Mouse (Mus musculus): ENCODE measurements around the gene Slc12a1. TPM values are rescaled to one million over a fixed set of nuclear protein-coding genes. Genes with fewer than 3 reads are reported as not detected.

The Slc12a1 gene
- polyA plus RNA-seq, 1 experiment from 2014 or later: 0.04 TPM

DNA sequence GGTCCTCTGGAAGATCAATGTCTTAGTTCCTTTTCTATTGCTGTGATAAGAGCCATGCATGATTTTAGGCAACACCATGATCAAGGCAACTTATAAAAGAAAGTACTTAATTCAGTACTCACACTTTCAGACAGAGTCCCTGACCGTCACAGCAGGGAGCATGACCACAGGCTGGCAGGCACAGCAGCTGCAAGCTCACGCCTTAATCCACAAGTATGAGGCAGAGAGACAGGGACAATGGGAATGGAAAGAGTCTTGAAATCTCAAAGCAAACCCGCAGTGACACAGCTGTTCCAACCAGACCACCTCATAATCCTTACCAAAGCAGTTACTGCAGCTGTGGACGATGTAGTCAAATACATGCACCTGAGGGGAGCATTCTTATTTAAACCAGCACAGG is 18.2 kb upstream of the Slc12a1 start:
- Histone ChIP-seq H3K9me3 (ENCODE audit: control insufficient read depth, low read length) (no peaks in the 10 kb centered on the region), H3K4me2 (ENCODE audit: low read length) (no peak overlapping the region), H3K36me3 (ENCODE audit: control insufficient read depth, insufficient read depth, low read length) (no peaks in the 10 kb centered on the region), H3K27me3 (replicated peaks; ENCODE audit: control insufficient read depth, insufficient read depth, low read length) (no peaks in the 10 kb centered on the region), H3K9ac (ENCODE audit: low read depth, low read length) (no peak overlapping the region), H3K4me1 (ENCODE audit: control insufficient read depth, insufficient read depth, low read depth, low read length) (peaks cover 4% of the 10 kb centered on the region; the same call in 1 of the 2 replicates), H3K4me3 (ENCODE audit: low read length) (no peak overlapping the region), H3K27ac (ENCODE audit: low read depth, low read length) (no peak overlapping the region)
- ATAC-seq: no peak
- WGBS: 36% methylated on average over 4 of the region's 4 CpGs

DNA sequence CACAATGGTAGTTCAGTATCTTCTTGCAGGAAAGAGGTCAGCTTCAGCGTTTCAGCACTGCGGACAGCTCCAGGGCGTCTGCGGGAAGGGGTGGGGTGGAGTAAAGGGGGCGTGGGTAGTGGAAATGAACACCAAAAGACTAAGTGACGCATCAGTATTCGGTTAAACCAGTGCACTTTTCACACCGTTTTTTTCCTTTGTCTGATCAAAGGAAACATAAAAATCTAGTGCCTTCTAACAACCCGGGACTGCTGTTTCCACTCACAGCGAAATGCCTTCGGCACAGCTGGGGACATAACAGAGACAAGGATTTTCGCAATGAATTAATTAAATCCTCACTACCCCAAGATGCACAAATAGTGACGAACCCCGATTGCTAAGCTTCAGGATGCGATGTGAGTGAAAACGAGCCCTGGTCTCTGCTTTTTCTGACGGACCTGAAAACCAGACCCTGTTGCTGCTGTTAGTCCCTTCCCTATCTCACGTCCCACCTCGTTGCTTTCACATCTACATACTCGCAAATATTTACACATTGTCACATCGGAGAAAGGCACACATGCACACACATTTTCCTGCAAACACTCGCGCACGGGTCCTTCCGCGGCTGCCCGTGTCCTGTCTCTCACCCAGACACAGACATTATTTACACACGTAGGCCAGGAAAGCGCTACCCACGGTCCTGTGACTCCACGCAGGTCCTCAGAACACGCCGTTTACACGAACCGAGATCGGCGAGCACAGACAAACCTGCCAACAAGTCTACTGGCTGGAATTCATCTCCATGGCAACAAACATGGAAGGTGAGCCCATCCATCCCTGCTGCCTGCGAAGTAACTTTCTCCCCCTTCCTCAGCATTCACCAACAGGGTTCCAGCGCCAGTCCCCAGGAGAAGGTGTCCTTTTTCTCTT is 16.1 kb upstream of the Slc12a1 start, which contains the start of gene Ctxn2:
TSS of gene Ctxn2 (plus strand) at position 790 of the 909 bp plus-strand sequence.
- no peaks in the 10 kb centered on the region for H3K27me3 ChIP-seq (replicated peaks; ENCODE audit: control insufficient read depth, insufficient read depth, low read length)
- WGBS: 2% methylated on average over 39 of the region's 39 CpGs
- H3K36me3 ChIP-seq (ENCODE audit: control insufficient read depth, insufficient read depth, low read length): no peaks in the 10 kb centered on the region
- peak within 1 kb of the TSS; percentile 77 for H3K4me2 ChIP-seq (ENCODE audit: low read length)
- H3K9me3 ChIP-seq (ENCODE audit: control insufficient read depth, low read length): no peaks in the 10 kb centered on the region
- H3K9ac ChIP-seq (ENCODE audit: low read depth, low read length): peak within 1 kb of the TSS; percentile 67
- peaks cover 4% of the 10 kb centered on the region; the same call in 1 of the 2 replicates for H3K4me1 ChIP-seq (ENCODE audit: control insufficient read depth, insufficient read depth, low read depth, low read length)
- ATAC-seq: peak; percentile 83
- peak within 1 kb of the TSS; percentile 47 for H3K4me3 ChIP-seq (ENCODE audit: low read length)
- peak within 1 kb of the TSS; percentile 84 for H3K27ac ChIP-seq (ENCODE audit: low read depth, low read length)

DNA sequence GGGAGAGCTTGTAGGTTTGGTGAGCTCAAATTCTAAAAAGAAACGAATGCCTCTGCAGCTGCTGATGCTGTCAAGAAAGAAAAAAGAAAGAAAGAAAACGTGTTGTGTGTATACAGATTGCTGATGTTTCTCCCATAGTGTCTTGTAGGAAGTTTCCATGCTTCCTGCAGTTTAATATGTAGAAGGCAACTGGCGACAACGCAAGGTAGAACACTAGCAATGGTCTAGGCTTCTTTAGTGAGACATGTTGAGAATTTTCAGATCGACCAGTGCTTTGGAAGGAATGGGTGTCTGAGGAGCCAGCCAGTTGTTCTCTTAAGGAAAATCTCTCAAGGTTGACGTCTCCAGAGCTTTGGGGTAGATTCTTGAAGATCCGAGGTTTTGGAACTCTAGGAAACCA is 15.5 kb upstream of the Slc12a1 start:
- Histone ChIP-seq H3K9me3 (ENCODE audit: control insufficient read depth, low read length) (no peaks in the 10 kb centered on the region), H3K27me3 (replicated peaks; ENCODE audit: control insufficient read depth, insufficient read depth, low read length) (no peaks in the 10 kb centered on the region), H3K4me1 (ENCODE audit: control insufficient read depth, insufficient read depth, low read depth, low read length) (peaks cover 4% of the 10 kb centered on the region; the same call in 1 of the 2 replicates), H3K4me2 (ENCODE audit: low read length) (peak overlapping the region; percentile 77), H3K27ac (ENCODE audit: low read depth, low read length) (peak overlapping the region; percentile 84), H3K36me3 (ENCODE audit: control insufficient read depth, insufficient read depth, low read length) (no peaks in the 10 kb centered on the region), H3K4me3 (ENCODE audit: low read length) (peak overlapping the region; percentile 47), H3K9ac (ENCODE audit: low read depth, low read length) (peak overlapping the region; percentile 67)
- 25% methylated on average over 7 of the region's 7 CpGs for WGBS
- peak; percentile 19 for ATAC-seq

DNA sequence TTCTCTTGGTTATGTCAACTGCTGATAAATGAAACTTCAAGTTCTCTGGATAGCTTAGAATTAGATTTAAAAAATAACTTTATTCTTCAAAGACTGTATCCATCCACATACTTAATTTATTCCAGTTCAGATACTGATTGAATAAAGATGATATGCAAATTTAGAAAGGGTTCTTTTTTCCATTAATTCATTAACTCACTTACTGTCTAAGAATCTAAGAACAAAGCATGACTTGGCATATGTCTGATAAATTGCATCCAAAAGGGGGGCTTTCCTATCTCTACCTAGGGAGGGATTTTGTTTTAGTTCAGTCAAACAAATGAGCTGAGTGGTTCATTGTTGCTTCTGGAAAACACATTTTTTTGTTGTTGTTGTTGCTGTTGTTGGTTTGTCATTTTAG is 10.0 kb upstream of the Slc12a1 start:
- H3K4me3 ChIP-seq (ENCODE audit: low read length): no peak overlapping the region
- no peak for ATAC-seq
- no peaks in the 10 kb centered on the region for H3K36me3 ChIP-seq (ENCODE audit: control insufficient read depth, insufficient read depth, low read length)
- no peak overlapping the region for H3K9ac ChIP-seq (ENCODE audit: low read depth, low read length)
- H3K9me3 ChIP-seq (ENCODE audit: control insufficient read depth, low read length): no peaks in the 10 kb centered on the region
- H3K27ac ChIP-seq (ENCODE audit: low read depth, low read length): no peak overlapping the region
- H3K4me2 ChIP-seq (ENCODE audit: low read length): no peak overlapping the region
- H3K27me3 ChIP-seq (replicated peaks; ENCODE audit: control insufficient read depth, insufficient read depth, low read length): no peaks in the 10 kb centered on the region
- no peaks in the 10 kb centered on the region for H3K4me1 ChIP-seq (ENCODE audit: control insufficient read depth, insufficient read depth, low read depth, low read length)

DNA sequence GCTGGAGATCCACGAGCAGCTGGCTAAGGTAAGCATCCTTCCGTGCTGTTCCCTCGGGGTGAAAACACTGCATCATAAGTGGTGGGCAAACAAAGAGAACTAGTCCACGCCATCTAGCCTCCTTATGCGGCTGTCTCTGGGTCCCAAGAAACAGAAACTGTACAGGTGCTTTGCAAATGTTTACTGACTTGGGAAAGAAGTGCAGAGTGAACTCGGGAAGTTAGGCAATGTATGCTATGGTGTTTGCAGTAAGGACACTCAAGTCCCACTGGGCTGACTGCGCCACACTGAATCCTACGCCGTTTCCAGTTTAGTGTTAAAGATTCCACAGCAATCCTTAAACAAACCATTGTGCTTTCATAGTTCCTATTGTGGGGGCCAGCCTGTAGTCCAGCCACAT is 2.0 kb downstream of the Slc12a1 start:
- Histone ChIP-seq H3K9ac (ENCODE audit: low read depth, low read length) (no peak overlapping the region), H3K27me3 (replicated peaks; ENCODE audit: control insufficient read depth, insufficient read depth, low read length) (no peaks in the 10 kb centered on the region), H3K4me1 (ENCODE audit: control insufficient read depth, insufficient read depth, low read depth, low read length) (no peaks in the 10 kb centered on the region), H3K4me3 (ENCODE audit: low read length) (no peak overlapping the region), H3K36me3 (ENCODE audit: control insufficient read depth, insufficient read depth, low read length) (no peaks in the 10 kb centered on the region), H3K4me2 (ENCODE audit: low read length) (no peak overlapping the region), H3K9me3 (ENCODE audit: control insufficient read depth, low read length) (no peaks in the 10 kb centered on the region), H3K27ac (ENCODE audit: low read depth, low read length) (no peak overlapping the region)
- no peak for ATAC-seq
- WGBS: 78% methylated on average over 9 of the region's 9 CpGs

DNA sequence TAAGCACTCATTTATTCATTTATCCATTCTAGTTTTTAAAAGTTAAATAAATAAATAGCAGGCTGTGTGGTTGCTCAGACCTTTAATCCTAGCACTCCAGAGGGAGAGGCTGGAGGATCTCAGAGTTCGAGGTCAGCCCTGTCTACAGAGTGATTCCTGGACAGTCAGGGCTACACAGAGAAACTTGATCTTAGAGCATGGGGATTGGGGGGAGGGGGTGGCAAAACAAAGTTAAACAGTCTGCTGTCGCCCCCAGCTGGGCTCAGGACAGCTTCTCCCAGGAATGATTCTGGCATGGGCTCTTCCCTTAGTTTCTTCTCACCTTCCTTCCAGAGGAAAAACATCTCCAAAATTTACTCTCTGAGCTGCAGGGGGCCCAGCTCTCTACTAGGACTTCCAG is 3.2 kb downstream of the Slc12a1 start:
- Histone ChIP-seq H3K9ac (ENCODE audit: low read depth, low read length) (no peak overlapping the region), H3K4me2 (ENCODE audit: low read length) (no peak overlapping the region), H3K27ac (ENCODE audit: low read depth, low read length) (no peak overlapping the region), H3K4me3 (ENCODE audit: low read length) (no peak overlapping the region), H3K4me1 (ENCODE audit: control insufficient read depth, insufficient read depth, low read depth, low read length) (no peaks in the 10 kb centered on the region), H3K9me3 (ENCODE audit: control insufficient read depth, low read length) (no peaks in the 10 kb centered on the region), H3K36me3 (ENCODE audit: control insufficient read depth, insufficient read depth, low read length) (no peaks in the 10 kb centered on the region), H3K27me3 (replicated peaks; ENCODE audit: control insufficient read depth, insufficient read depth, low read length) (no peaks in the 10 kb centered on the region)
- 27% methylated on average over 2 of the region's 2 CpGs for WGBS
- no peak for ATAC-seq

DNA sequence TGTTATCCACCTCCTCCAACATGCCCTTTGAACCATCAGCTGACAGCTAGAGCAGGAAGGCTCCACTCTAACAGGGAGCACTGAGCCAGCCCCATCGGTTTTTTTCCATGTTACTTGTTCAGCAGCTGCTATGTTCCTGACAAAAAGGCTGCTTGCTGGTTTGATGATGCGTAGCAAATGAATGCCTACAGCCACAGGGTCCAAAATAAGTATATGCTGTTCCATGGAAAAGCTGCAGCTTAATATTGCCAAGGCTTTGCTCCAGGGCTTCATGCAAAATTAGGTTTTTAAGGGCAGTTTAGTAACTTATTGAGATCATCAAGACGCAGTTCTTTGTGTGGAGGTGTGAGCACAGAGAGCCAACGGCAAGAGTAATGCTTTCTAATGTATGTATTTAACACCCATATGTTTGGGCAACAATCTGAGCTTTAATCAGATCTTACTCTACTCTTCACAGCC is 9.7 kb downstream of the Slc12a1 start:
- no peaks in the 10 kb centered on the region for H3K36me3 ChIP-seq (ENCODE audit: control insufficient read depth, insufficient read depth, low read length)
- no peak overlapping the region for H3K4me3 ChIP-seq (ENCODE audit: low read length)
- no peaks in the 10 kb centered on the region for H3K27me3 ChIP-seq (replicated peaks; ENCODE audit: control insufficient read depth, insufficient read depth, low read length)
- peak; percentile 30; the same call in 1 of the 2 replicates for ATAC-seq
- peaks cover 4% of the 10 kb centered on the region; the same call in 1 of the 2 replicates for H3K4me1 ChIP-seq (ENCODE audit: control insufficient read depth, insufficient read depth, low read depth, low read length)
- no peak overlapping the region for H3K9ac ChIP-seq (ENCODE audit: low read depth, low read length)
- H3K27ac ChIP-seq (ENCODE audit: low read depth, low read length): no peak overlapping the region
- 41% methylated on average over 4 of the region's 4 CpGs for WGBS
- H3K4me2 ChIP-seq (ENCODE audit: low read length): no peak overlapping the region
- H3K9me3 ChIP-seq (ENCODE audit: control insufficient read depth, low read length): no peaks in the 10 kb centered on the region

DNA sequence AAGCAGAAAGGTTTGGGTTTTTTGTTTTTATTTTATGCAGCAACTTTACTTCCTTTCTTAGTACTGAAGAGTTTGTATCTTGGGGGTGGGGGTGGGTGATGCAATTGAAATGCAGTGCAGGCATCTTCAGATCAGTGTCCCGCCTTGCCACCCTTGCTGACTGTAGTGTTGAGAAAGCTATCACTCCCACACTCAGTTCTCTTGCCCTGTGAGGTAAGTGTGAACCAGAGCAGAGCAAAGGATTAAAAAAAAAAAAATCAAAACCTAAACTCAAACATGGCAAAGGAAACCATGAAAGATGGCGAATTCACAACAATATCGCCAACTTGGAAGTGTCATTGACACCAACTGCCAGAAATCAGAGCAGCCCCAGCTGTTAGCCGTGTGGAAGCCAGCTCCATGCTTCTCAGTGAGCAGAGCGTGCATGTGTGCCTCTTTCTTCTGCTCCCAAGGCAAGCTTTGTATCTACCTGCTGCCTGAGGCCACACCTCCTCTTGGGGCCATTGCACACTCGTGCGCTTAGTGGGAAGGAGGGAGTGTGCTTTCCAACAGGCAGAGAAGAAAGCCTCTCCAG is 26.0 kb downstream of the Slc12a1 start:
- H3K27me3 ChIP-seq (replicated peaks; ENCODE audit: control insufficient read depth, insufficient read depth, low read length): no peaks in the 10 kb centered on the region
- no peak overlapping the region for H3K9ac ChIP-seq (ENCODE audit: low read depth, low read length)
- H3K36me3 ChIP-seq (ENCODE audit: control insufficient read depth, insufficient read depth, low read length): no peaks in the 10 kb centered on the region
- no peak overlapping the region for H3K4me3 ChIP-seq (ENCODE audit: low read length)
- no peaks in the 10 kb centered on the region for H3K9me3 ChIP-seq (ENCODE audit: control insufficient read depth, low read length)
- H3K4me2 ChIP-seq (ENCODE audit: low read length): no peak overlapping the region
- 79% methylated on average over 7 of the region's 7 CpGs for WGBS
- no peak overlapping the region for H3K27ac ChIP-seq (ENCODE audit: low read depth, low read length)
- no peaks in the 10 kb centered on the region for H3K4me1 ChIP-seq (ENCODE audit: control insufficient read depth, insufficient read depth, low read depth, low read length)
- ATAC-seq: no peak

DNA sequence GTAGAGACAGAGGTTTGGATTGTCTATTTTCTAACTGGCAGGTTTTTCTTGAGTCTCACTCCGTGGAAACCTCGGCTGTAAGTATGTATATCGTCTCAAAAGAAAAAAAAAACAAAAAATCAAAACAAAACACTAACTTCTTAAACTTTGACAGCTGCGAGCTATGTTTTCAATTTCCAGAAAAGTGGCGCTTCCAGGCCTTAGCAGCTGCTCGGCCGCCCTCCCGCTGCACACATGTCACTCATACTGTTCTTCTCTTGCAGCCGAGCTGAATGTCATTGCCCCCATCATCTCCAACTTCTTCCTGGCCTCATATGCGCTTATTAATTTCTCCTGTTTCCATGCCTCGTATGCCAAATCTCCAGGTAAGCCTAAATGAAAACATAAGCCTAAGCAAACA is 35.6 kb downstream of the Slc12a1 start:
- H3K4me3 ChIP-seq (ENCODE audit: low read length): no peak overlapping the region
- H3K9me3 ChIP-seq (ENCODE audit: control insufficient read depth, low read length): no peaks in the 10 kb centered on the region
- no peaks in the 10 kb centered on the region for H3K27me3 ChIP-seq (replicated peaks; ENCODE audit: control insufficient read depth, insufficient read depth, low read length)
- no peak overlapping the region for H3K9ac ChIP-seq (ENCODE audit: low read depth, low read length)
- H3K36me3 ChIP-seq (ENCODE audit: control insufficient read depth, insufficient read depth, low read length): no peaks in the 10 kb centered on the region
- no peak for ATAC-seq
- 60% methylated on average over 11 of the region's 11 CpGs for WGBS
- no peak overlapping the region for H3K4me2 ChIP-seq (ENCODE audit: low read length)
- H3K27ac ChIP-seq (ENCODE audit: low read depth, low read length): no peak overlapping the region
- H3K4me1 ChIP-seq (ENCODE audit: control insufficient read depth, insufficient read depth, low read depth, low read length): no peaks in the 10 kb centered on the region

Data from hindbrain, embryonic 16.5 days (tissue).